Mouse (Mus musculus): ENCODE measurements around the gene Reep6.

The Reep6 gene

DNA sequence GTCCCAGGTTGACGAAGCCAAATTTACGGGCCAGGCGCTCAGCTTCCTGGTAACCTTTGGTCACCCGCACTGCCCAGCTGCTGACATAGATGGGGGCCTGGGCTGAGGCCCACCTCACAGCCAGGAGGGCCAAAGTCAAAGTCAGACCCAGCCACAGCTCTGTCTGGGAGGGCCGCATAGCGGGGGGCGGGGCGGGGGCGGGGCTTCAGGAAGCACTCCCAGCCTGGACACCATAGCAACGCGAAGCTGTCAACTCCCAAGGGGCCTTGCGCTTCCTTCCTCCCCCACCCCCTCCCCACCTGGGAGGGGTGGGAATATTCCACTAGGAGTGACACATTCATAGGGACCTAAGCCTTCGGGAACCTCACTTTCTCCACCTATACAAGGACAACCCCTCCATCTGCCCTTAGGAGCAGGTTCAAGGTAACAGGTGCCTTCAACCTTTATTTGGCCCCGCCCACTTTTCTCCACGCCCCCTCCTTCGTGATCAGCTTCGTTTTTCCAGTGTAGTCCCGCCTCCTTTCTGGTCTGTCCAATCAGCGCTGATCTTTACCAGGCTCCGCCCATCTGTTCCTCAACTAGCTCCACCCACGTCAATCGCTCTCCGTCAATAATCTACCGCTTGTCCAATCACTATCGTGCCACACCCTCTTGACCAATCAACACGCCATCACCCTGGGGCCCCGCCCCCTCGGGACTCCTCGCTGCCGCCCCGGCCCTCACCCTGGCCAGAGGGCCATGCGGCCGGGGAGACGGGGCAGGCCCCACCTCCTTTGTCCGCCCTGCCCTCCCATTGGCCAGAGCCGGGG is at the start of gene Reep6, which contains the start of gene Pcsk4:
TSS of gene Reep6 (plus strand) at position 681 of the 809 bp plus-strand sequence.
TSS of gene Pcsk4 (minus strand) at position 226 of the 809 bp plus-strand sequence.
- peak; percentile 71 for DNase-seq

DNA sequence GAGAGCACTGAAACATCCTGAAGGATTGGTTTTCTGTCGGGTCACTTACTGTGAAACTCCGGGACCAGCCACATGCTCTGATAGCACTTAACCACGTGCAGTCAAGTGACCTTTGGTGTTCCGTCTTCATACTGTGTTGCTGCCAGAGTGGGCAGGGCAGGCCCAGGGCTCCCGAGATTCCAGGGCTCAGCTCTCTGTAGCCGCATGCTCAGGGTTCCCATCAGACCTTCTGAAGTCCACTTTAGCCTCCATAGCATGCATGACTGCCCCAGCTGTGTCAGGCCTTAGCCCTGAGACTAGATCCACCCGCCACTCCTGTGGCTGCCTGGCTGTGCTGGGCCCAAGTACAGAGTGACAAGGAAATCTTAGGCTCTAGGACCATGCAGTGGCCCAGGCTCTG is 48.4 kb upstream of the Reep6 start:
- no peak for DNase-seq

DNA sequence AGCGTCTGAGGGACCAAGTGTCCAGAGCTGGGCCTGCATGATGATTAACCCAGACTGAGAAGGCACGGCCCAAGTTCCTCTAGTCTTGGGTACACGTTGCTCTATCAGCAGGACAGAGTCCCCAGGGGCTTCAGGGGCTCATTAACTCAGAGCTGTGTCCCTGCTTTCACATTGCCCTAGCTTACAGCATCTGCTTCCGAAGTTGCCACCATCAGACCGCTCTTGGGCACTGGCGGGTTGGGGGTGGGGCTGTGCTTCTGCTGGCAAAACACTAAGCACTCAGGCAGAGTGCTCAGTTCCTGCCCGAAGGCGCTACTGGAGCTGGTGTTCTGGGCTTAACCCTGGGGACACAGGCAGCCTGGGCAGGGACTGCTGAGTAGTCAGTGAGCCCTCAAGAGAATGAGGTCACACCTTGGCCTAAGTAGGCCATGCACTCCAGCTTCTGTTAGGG is 47.8 kb upstream of the Reep6 start:
- DNase-seq = no peak

GRCm38 (mm10) chr10:80282481-80283441 is 47.0 kb upstream of the Reep6 start:
- no peak for DNase-seq

DNA sequence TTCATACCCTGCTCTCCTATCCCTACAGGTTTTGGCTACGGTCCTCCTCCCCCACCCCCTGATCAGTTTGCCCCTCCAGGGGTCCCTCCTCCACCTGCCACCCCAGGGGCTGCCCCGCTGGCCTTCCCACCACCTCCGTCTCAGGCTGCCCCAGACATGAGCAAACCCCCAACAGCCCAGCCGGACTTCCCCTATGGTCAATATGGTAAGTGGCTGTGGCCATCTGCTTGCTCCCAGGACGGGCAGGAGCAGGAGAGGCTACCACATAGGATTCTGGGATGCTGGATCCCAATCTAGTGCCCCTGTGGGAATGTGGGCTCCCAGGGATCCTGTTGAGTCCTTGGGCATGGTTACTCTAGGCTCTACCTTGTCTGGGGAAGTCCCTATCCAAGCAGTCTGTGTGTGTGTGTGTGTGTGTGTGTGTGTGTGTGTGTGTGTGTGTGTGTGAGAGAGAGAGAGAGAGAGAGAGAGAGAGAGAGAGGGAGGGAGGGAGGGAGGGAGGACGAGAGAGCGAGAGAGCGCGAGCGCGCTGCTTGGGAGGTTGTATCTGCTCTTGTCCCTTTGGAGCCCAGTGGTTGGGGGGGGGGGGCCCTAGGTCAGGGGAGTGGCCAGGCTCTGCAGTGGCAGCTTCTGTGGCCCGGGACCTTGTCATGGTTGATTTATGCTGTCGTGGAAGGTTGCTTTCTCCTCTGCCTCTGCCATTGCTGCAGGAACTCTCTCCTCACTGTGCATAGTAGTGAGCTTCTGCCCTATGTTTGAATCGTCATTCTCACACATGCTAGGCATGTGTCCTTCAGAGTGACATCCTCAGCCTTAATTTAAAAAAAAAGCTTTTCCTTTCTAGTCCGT is 44.3 kb upstream of the Reep6 start:
- no peak for DNase-seq

GRCm38 (mm10) chr10:80288097-80288496 is 41.7 kb upstream of the Reep6 start:
- no peak for DNase-seq

DNA sequence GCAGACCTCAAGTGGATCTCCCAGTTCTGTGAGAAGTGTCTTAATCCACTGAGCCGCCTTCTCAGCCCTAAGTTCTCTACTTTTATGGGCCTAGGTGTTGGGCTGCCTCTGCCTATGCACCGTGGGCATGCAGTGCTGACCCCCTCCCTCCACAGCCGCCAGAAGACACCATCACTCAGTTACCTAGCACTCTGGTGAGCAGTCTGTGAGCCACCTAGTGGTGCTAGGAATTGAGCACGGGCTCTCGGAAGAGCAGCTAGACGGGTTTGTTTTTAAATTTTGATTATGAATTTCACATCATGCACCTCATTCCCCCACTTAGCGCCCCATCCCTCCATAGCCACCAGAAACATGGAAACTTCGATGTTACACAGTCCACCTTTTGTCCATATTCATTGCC is 41.1 kb upstream of the Reep6 start:
- no peak for DNase-seq

DNA sequence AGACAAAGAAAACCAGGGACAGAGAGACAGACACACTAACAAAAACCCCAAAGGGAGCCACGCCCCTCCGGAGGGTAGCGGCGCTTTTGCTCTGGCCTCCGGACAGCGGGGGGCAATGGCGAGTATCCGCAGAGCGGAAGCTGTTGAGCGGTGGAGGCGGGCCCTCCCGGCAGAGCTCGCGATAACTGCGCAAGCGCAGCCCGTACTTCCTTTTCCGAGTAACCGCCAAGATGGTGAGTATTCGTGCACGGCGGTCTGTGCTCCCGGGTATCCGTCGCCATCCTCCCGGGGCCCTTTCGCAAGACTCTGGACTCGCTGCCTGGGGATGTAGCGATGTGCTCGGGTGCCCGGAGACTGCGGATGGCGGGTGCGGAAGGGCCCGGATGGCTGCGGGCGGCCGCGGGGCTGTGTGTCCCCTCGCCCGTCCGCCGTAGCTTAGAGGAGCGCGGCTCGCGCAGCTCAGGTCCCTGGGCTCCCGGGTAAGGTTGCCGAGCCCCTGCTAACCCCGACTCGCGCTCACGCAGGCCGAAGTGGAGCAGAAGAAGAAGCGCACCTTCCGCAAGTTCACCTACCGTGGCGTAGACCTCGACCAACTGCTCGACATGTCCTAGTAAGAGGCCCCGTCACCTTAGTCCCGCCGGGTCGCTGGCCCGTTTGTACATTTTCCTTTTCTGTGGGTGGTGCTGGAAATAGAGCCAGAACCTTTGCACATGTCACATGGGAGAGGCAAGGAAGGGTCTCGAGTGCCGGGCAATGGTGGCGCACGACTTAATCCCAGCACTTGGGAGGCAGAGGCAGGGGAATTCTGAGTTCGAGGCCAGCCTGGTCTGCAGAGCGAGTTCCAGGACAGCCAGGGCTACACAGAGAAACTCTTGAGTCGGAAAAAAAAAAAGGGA is 37.3 kb upstream of the Reep6 start, which contains the start of gene Rps15:
TSS of gene Rps15 (plus strand) at position 203 of the 896 bp plus-strand sequence.
- DNase-seq = peak; percentile 93

DNA sequence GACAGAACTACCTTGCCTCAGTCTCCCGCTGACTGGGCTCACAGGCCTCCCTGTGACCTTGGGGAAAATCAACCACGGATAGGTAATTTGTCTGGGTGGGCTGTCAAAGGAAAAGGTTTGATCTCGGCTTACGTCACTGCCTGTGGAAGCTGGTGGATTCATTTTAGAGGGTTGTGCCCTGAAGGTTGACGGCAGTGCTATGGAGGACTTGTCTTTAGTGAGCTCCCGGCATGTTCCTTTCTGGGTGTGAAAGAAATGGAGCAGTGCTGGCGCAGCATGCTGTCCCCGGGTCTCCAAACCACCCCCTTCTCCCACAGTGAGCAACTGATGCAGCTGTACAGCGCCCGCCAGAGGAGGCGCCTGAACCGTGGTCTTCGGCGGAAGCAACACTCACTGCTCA is 36.4 kb upstream of the Reep6 start:
- DNase-seq = peak; percentile 25

DNA sequence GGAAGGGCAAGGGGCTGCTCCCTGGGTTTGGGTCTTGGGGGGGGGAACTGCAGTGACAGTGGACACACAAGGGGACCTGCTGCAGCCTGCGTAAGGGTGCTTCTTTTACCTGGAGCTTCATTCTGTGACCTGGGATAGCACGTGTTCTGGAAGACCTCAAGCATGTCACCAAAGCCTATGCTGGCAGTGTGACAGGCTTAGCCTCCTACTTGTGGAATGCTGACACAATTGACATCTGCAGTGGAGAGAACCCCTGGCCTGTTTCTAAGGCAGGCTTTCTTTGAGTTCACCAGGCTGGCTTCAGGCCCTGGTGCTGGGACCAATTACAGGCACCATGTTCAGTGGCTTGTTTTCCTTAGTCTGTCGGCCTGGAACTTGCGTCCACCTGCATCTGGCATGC is 35.4 kb upstream of the Reep6 start:
- no peak for DNase-seq

GRCm38 (mm10) chr10:80294788-80295303 is 34.9 kb upstream of the Reep6 start:
- DNase-seq = no peak

- peak; percentile 72 for DNase-seq
Measured at GRCm38 (mm10) chr10:80295618-80296425, 33.9 kb upstream of the Reep6 start, which contains the start of gene Apc2. Apc2 (plus strand) TSS chr10:80295977.

GRCm38 (mm10) chr10:80296824-80297223 is 32.9 kb upstream of the Reep6 start:
- no peak for DNase-seq

GRCm38 (mm10) chr10:80297526-80298133 is 32.1 kb upstream of the Reep6 start:
- no peak for DNase-seq

DNA sequence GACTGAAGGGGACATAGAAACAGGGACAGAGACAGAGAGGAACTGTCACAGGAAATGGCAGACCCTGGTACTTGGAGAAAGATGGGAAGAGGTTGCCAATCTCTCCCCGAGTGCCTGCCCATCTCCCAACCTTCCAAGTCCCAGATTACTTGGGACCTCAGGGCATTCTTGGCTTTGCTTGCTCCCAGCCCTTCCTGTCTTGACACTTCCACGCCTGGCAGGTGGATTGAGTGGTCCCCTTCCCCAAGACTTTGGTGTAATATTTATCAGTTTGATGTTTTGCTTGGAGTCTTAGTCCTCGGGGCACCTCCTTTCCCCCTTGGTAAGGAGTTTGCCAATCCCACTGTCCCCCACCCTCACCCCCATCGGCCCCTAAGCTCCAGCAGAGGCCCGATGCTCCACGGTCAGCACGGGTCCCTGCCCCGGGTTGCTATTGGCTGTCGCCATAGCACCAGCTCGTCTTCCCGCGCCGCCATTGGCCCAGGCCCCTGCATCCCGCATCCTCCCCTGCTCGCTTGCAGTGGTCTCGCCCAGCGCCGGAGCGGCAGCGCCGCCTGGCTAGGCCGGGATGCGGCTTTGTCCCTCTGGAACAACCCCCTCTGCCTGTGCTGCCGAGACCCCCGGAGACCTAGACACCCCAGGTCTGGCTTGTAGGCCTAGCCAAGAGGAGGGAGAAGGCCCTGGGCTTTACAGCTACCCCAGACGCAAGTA is 31.0 kb upstream of the Reep6 start:
- DNase-seq = no peak

DNA sequence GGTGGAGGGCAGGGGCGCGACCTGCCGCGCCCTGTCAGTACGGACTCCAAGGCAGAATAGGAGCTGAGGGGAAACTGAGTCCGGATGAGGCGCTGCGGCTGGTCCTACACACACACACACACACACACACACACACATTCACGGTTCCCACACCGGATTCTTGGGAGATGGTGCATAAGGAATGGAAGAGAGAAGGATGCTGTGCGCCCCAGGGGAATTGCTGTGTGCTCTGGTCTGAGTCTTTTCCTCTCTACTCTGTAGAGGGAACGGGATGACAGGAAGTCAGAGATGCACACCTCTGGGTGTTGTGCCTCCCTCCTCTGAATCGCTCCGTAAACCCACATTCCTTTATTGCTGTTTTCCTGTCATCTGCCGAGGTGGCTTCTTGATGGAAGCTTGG is 30.5 kb upstream of the Reep6 start:
- DNase-seq = no peak

GRCm38 (mm10) chr10:80299824-80300223 is 29.9 kb upstream of the Reep6 start:
- no peak for DNase-seq

GRCm38 (mm10) chr10:80300672-80301181 is 29.0 kb upstream of the Reep6 start:
- DNase-seq = no peak
